Mouse (Mus musculus): ENCODE data around the gene Zfp658. TPM values are rescaled to one million over a fixed set of nuclear protein-coding genes. Genes with fewer than 3 reads are reported as not detected.

Zfp658 gene
- polyA plus RNA-seq (2015; fragmentation: Nextera tagmentation; extraction: Ambion mirVana): 0.95 and 1.0 TPM in 2 replicates

GRCm38 (mm10) chr7:43562006-43562633, at the start of gene Zfp658:
TSS of gene Zfp658 (plus strand) at chr7:43562256.

GRCm38 (mm10) chr7:43544225-43544977, 17.7 kb upstream of the Zfp658 start, which contains the start of gene Cd33:
TSS of gene Cd33 (minus strand) at chr7:43544428.

GRCm38 (mm10) chr7:43579440-43580171, 17.6 kb downstream of the Zfp658 start, which contains the start of gene Zfp719:
TSS of gene Zfp719 (plus strand) at chr7:43579610.

GRCm38 (mm10) chr7:43606896-43607742, 45.1 kb downstream of the Zfp658 start, which contains the start of gene Zfp819:
TSS of gene Zfp819 (plus strand) at chr7:43607169.

Other genes starting within 250 kb of the Zfp658 start
- gene Zfp715, start 249.0 kb upstream of the Zfp658 start, polyA plus RNA-seq (2015; fragmentation: Nextera tagmentation; extraction: Ambion mirVana): 9.5 and 10.8 TPM in 2 replicates
- gene Siglecf, start 210.9 kb upstream of the Zfp658 start, polyA plus RNA-seq (2015; fragmentation: Nextera tagmentation; extraction: Ambion mirVana): 0.18 and 0.26 TPM in 2 replicates
- 0.04 and 0.13 TPM in 2 replicates for gene Siglecg, start 154.1 kb upstream of the Zfp658 start, polyA plus RNA-seq (2015; fragmentation: Nextera tagmentation; extraction: Ambion mirVana)
- gene Lim2, start 134.6 kb upstream of the Zfp658 start, polyA plus RNA-seq (2015; fragmentation: Nextera tagmentation; extraction: Ambion mirVana): not detected in 2 replicates
- gene Nkg7, start 125.2 kb upstream of the Zfp658 start, polyA plus RNA-seq (2015; fragmentation: Nextera tagmentation; extraction: Ambion mirVana): 0.36 and 0.57 TPM in 2 replicates
- gene Cldnd2, start 121.5 kb upstream of the Zfp658 start, polyA plus RNA-seq (2015; fragmentation: Nextera tagmentation; extraction: Ambion mirVana): not detected in 2 replicates
- gene Etfb, start 118.2 kb upstream of the Zfp658 start, polyA plus RNA-seq (2015; fragmentation: Nextera tagmentation; extraction: Ambion mirVana): 797 TPM in 2 replicates
- not detected in 2 replicates for gene Gm45233, start 118.1 kb upstream of the Zfp658 start, polyA plus RNA-seq (2015; fragmentation: Nextera tagmentation; extraction: Ambion mirVana)
- 3.4 and 4.3 TPM in 2 replicates for gene Vsig10l, start 99.1 kb upstream of the Zfp658 start, polyA plus RNA-seq (2015; fragmentation: Nextera tagmentation; extraction: Ambion mirVana)
- gene Iglon5, start 72.2 kb upstream of the Zfp658 start, polyA plus RNA-seq (2015; fragmentation: Nextera tagmentation; extraction: Ambion mirVana): 0.09 TPM in 1 of 2 replicates, not detected in the other
- gene 4931406B18Rik, start 56.3 kb upstream of the Zfp658 start, polyA plus RNA-seq (2015; fragmentation: Nextera tagmentation; extraction: Ambion mirVana): not detected in 2 replicates
- 2.8 and 3.1 TPM in 2 replicates for gene Cd33, start 17.8 kb upstream of the Zfp658 start, polyA plus RNA-seq (2015; fragmentation: Nextera tagmentation; extraction: Ambion mirVana)
- 3.7 and 4.3 TPM in 2 replicates for gene Zfp719, start 17.4 kb downstream of the Zfp658 start, polyA plus RNA-seq (2015; fragmentation: Nextera tagmentation; extraction: Ambion mirVana)
- not detected in 2 replicates for gene Zfp819, start 44.9 kb downstream of the Zfp658 start, polyA plus RNA-seq (2015; fragmentation: Nextera tagmentation; extraction: Ambion mirVana)
- gene Ceacam18, start 72.5 kb downstream of the Zfp658 start, polyA plus RNA-seq (2015; fragmentation: Nextera tagmentation; extraction: Ambion mirVana): not detected in 2 replicates
- 0.77 and 0.99 TPM in 2 replicates for gene Siglece, start 97.9 kb downstream of the Zfp658 start, polyA plus RNA-seq (2015; fragmentation: Nextera tagmentation; extraction: Ambion mirVana)
- 3.7 and 4.7 TPM in 2 replicates for gene Ctu1, start 109.8 kb downstream of the Zfp658 start, polyA plus RNA-seq (2015; fragmentation: Nextera tagmentation; extraction: Ambion mirVana)
- not detected in 2 replicates for gene Klk14, start 128.2 kb downstream of the Zfp658 start, polyA plus RNA-seq (2015; fragmentation: Nextera tagmentation; extraction: Ambion mirVana)
- 0.74 TPM in 1 of 2 replicates, not detected in the other for gene Klk13, start 150.3 kb downstream of the Zfp658 start, polyA plus RNA-seq (2015; fragmentation: Nextera tagmentation; extraction: Ambion mirVana)
- gene Klk12, start 206.6 kb downstream of the Zfp658 start, polyA plus RNA-seq (2015; fragmentation: Nextera tagmentation; extraction: Ambion mirVana): not detected in 2 replicates
- gene Klk11, start 212.3 kb downstream of the Zfp658 start, polyA plus RNA-seq (2015; fragmentation: Nextera tagmentation; extraction: Ambion mirVana): 1.3 TPM in 1 of 2 replicates, not detected in the other
- gene Klk10, start 218.8 kb downstream of the Zfp658 start, polyA plus RNA-seq (2015; fragmentation: Nextera tagmentation; extraction: Ambion mirVana): 0.65 and 1.5 TPM in 2 replicates
- 1.6 TPM in 1 of 2 replicates, not detected in the other for gene Klk9, start 229.6 kb downstream of the Zfp658 start, polyA plus RNA-seq (2015; fragmentation: Nextera tagmentation; extraction: Ambion mirVana)
- 5.1 and 9.2 TPM in 2 replicates for gene Klk8, start 235.3 kb downstream of the Zfp658 start, polyA plus RNA-seq (2015; fragmentation: Nextera tagmentation; extraction: Ambion mirVana)
- gene Klk7, start 249.0 kb downstream of the Zfp658 start, polyA plus RNA-seq (2015; fragmentation: Nextera tagmentation; extraction: Ambion mirVana): 8.1 TPM in 1 of 2 replicates, not detected in the other

All from skeletal muscle tissue, postnatal 0 days (tissue).